Mouse (Mus musculus) liver, embryonic 14.5 days (tissue): ENCODE data around the gene G6pc.
"Not testable (repeated sequence)": the region's sequence is repeated elsewhere in the genome, so short reads cannot be mapped to it uniquely, and the experiment has no call there.

Source experiments
- CTCF ChIP-seq: IDR thresholded peaks from 2 replicates; pipeline ENCODE4 v1.5.1; 2016; ENCODE audit warnings: antibody characterized with exemption, low read depth, control low read depth
- EP300 ChIP-seq: IDR thresholded peaks from 2 replicates; pipeline ENCODE4 v1.6.1; 2016; ENCODE audit warnings: antibody characterized with exemption, low read depth

GRCm38 (mm10) chr11:101378196-101378595 lies 10.8 kb downstream of the G6pc start:
- not testable (repeated sequence) for TF ChIP-seq CTCF, EP300
